Mouse (Mus musculus): Measurements from ENCODE around the gene Il17d.

GRCm38 (mm10) chr14:57526050-57526623, 1.6 kb downstream of the Il17d start:
- TF ChIP-seq CTCF (IDR thresholded peaks at IDR 0.05; ENCODE audit: low read depth) (no peak), EP300 (IDR thresholded peaks at IDR 0.05; ENCODE audit: low read depth) (no peak)

All from liver, embryonic 14.5 days (tissue).